Mouse (Mus musculus) lung, embryonic 15.5 days (tissue): ENCODE data around the gene Ppbp. TPM values are rescaled to one million over a fixed set of nuclear protein-coding genes. Genes with fewer than 3 reads are reported as not detected.

Source experiments
- ATAC-seq: fragments of 200-750 bp; cut with Nextera tagmentation; 2 replicates; pipeline ENCODE4 v1.8.0; 2017; ENCODE audit warnings: moderate number of reproducible peaks, borderline replicate concordance; ENCODE audit not compliant: low FRiP score, low TSS enrichment; ENCODE audit errors: extremely low read depth
- H3K27ac ChIP-seq: fragments of 300-500 bp; sonication (generic); 2 replicates; pipeline ENCODE4 v1.5.1; 2015; ENCODE audit warnings: moderate library complexity, mild to moderate bottlenecking, inconsistent platforms
- H3K27me3 ChIP-seq: fragments of 300-500 bp; sonication (generic); 2 replicates; pipeline ENCODE4 v1.6.1; 2015; ENCODE audit warnings: inconsistent platforms
- H3K36me3 ChIP-seq: fragments of 300-500 bp; sonication (generic); 2 replicates; pipeline ENCODE4 v1.6.1; 2015; ENCODE audit warnings: inconsistent platforms
- H3K4me1 ChIP-seq: fragments of 300-500 bp; sonication (generic); 2 replicates; pipeline ENCODE4 v1.6.1; 2015; ENCODE audit warnings: inconsistent platforms
- H3K4me2 ChIP-seq: fragments of 300-500 bp; sonication (generic); 2 replicates; pipeline ENCODE4 v1.6.1; 2015; ENCODE audit warnings: inconsistent platforms, mild to moderate bottlenecking, moderate library complexity
- H3K4me3 ChIP-seq: fragments of 300-500 bp; sonication (generic); 2 replicates; pipeline ENCODE4 v1.5.1; 2015; ENCODE audit warnings: mild to moderate bottlenecking, inconsistent platforms
- H3K9ac ChIP-seq: fragments of 300-500 bp; sonication (generic); 2 replicates; pipeline ENCODE4 v1.6.1; 2015; ENCODE audit warnings: inconsistent platforms
- H3K9me3 ChIP-seq: fragments of 300-500 bp; sonication (generic); 2 replicates; pipeline ENCODE4 v1.6.1; 2016; ENCODE audit warnings: inconsistent platforms
- WGBS: fragments of 180-500 bp; shearing (Covaris S2); methylation state at CpG from one replicate; pipeline ENCODE4 v1.1.7; 2015; 5-methylcytosine and 5-hydroxymethylcytosine counted together
- polyA plus RNA-seq: library from polyadenylated mRNA; unstranded; fragments of >200 nt; fragmentation: Nextera tagmentation; extraction: Ambion mirVana; gene quantifications from 2 replicates; pipeline ENCODE4 v1.2.1, GENCODE M21; 2015

Ppbp gene
- polyA plus RNA-seq, 1 experiment from 2014 or later: 5.0 TPM

GRCm38 (mm10) chr5:90763912-90764665, 4.2 kb upstream of the Ppbp start:
- Histone ChIP-seq H3K4me1 (peaks cover 21% of the 10 kb centered on the region), H3K27ac (no peak overlapping the region), H3K9me3 (no peaks in the 10 kb centered on the region), H3K36me3 (no peaks in the 10 kb centered on the region), H3K9ac (no peak overlapping the region), H3K4me3 (no peak overlapping the region), H3K4me2 (no peak overlapping the region), H3K27me3 (peaks cover 8% of the 10 kb centered on the region)
- no peak for ATAC-seq
- WGBS: 58% methylated on average over 12 of the region's 12 CpGs

- 35% methylated on average over 8 of the region's 8 CpGs for WGBS
- Histone ChIP-seq H3K4me1 (peaks cover 14% of the 10 kb centered on the region), H3K27ac (no peak overlapping the region), H3K9me3 (no peaks in the 10 kb centered on the region), H3K27me3 (no peaks in the 10 kb centered on the region), H3K4me3 (no peak overlapping the region), H3K36me3 (no peaks in the 10 kb centered on the region), H3K9ac (no peak overlapping the region), H3K4me2 (0 out of 2 replicates have a peak overlapping the region, but pooled peaks have one; percentile 2)
- ATAC-seq: peak; percentile 76; the same call in 1 of the 2 replicates
Observed at GRCm38 (mm10) chr5:90765821-90766606, 2.3 kb upstream of the Ppbp start.

GRCm38 (mm10) chr5:90771369-90771768, 3.1 kb downstream of the Ppbp start:
- H3K27me3 ChIP-seq: no peaks in the 10 kb centered on the region
- no peaks in the 10 kb centered on the region for H3K36me3 ChIP-seq
- no peak overlapping the region for H3K4me3 ChIP-seq
- H3K4me2 ChIP-seq: no peak overlapping the region
- H3K9me3 ChIP-seq: no peaks in the 10 kb centered on the region
- no peak overlapping the region for H3K9ac ChIP-seq
- peaks cover 14% of the 10 kb centered on the region for H3K4me1 ChIP-seq
- WGBS: 75% methylated on average over 3 of the region's 3 CpGs
- no peak overlapping the region for H3K27ac ChIP-seq
- ATAC-seq: no peak

- Histone ChIP-seq H3K4me3 (no peak within 1 kb of the TSS), H3K9ac (no peak within 1 kb of the TSS), H3K36me3 (no peaks in the 10 kb centered on the region), H3K9me3 (no peaks in the 10 kb centered on the region), H3K27ac (no peak within 1 kb of the TSS), H3K4me1 (peaks cover 14% of the 10 kb centered on the region), H3K27me3 (no peaks in the 10 kb centered on the region), H3K4me2 (no peak within 1 kb of the TSS)
- 55% methylated on average over 16 of the region's 16 CpGs for WGBS
- peak; percentile 78; the same call in 1 of the 2 replicates for ATAC-seq
Observed at GRCm38 (mm10) chr5:90771880-90772653, 3.7 kb downstream of the Ppbp start, which contains the start of gene Pf4. Pf4 (plus strand) TSS chr5:90772435.

GRCm38 (mm10) chr5:90775562-90775961, 7.2 kb downstream of the Ppbp start:
- Histone ChIP-seq H3K27ac (no peak overlapping the region), H3K4me2 (no peak overlapping the region), H3K9me3 (no peaks in the 10 kb centered on the region), H3K36me3 (no peaks in the 10 kb centered on the region), H3K9ac (no peak overlapping the region), H3K4me3 (no peak overlapping the region), H3K27me3 (no peaks in the 10 kb centered on the region), H3K4me1 (peaks cover 14% of the 10 kb centered on the region)
- ATAC-seq: no peak
- 81% methylated on average over 5 of the region's 5 CpGs for WGBS

- no peaks in the 10 kb centered on the region for H3K27me3 ChIP-seq
- ATAC-seq: no peak
- peaks cover 5% of the 10 kb centered on the region for H3K4me1 ChIP-seq
- H3K4me3 ChIP-seq: no peak overlapping the region
- H3K9me3 ChIP-seq: no peaks in the 10 kb centered on the region
- no peak overlapping the region for H3K9ac ChIP-seq
- no peak overlapping the region for H3K4me2 ChIP-seq
- no peaks in the 10 kb centered on the region for H3K36me3 ChIP-seq
- H3K27ac ChIP-seq: no peak overlapping the region
- WGBS: 80% methylated on average over 10 of the region's 10 CpGs
Observed at GRCm38 (mm10) chr5:90777621-90778020, 9.3 kb downstream of the Ppbp start.

GRCm38 (mm10) chr5:90778856-90779255, 10.5 kb downstream of the Ppbp start:
- Histone ChIP-seq H3K27me3 (no peaks in the 10 kb centered on the region), H3K4me1 (no peaks in the 10 kb centered on the region), H3K27ac (no peak overlapping the region), H3K4me2 (no peak overlapping the region), H3K9me3 (no peaks in the 10 kb centered on the region), H3K9ac (no peak overlapping the region), H3K4me3 (no peak overlapping the region), H3K36me3 (no peaks in the 10 kb centered on the region)
- 62% methylated on average over 6 of the region's 6 CpGs for WGBS
- ATAC-seq: no peak

- H3K27me3 ChIP-seq: peaks cover 11% of the 10 kb centered on the region; the same call in 1 of the 2 replicates
- no peak overlapping the region for H3K4me3 ChIP-seq
- no peak overlapping the region for H3K9ac ChIP-seq
- H3K4me1 ChIP-seq: 0 out of 2 replicates have a peak, but pooled peaks cover 8% of the 10 kb centered on the region
- H3K27ac ChIP-seq: no peak overlapping the region
- no peaks in the 10 kb centered on the region for H3K9me3 ChIP-seq
- H3K4me2 ChIP-seq: no peak overlapping the region
- 76% methylated on average over 3 of the region's 3 CpGs for WGBS
- no peaks in the 10 kb centered on the region for H3K36me3 ChIP-seq
- ATAC-seq: no peak
Observed at GRCm38 (mm10) chr5:90783697-90784096, 15.4 kb downstream of the Ppbp start.

- H3K27me3 ChIP-seq: peaks cover 11% of the 10 kb centered on the region; the same call in 1 of the 2 replicates
- H3K4me2 ChIP-seq: peak within 1 kb of the TSS; percentile 71
- H3K4me3 ChIP-seq: peak within 1 kb of the TSS; percentile 26
- ATAC-seq: peak; percentile 70; the same call in 1 of the 2 replicates
- no peak within 1 kb of the TSS for H3K27ac ChIP-seq
- WGBS: 13% methylated on average over 26 of the region's 26 CpGs
- no peaks in the 10 kb centered on the region for H3K9me3 ChIP-seq
- no peaks in the 10 kb centered on the region for H3K36me3 ChIP-seq
- peaks cover 18% of the 10 kb centered on the region for H3K4me1 ChIP-seq
- H3K9ac ChIP-seq: peak within 1 kb of the TSS; percentile 30; the same call in 1 of the 2 replicates
Observed at GRCm38 (mm10) chr5:90785659-90786588, 17.6 kb downstream of the Ppbp start, which contains the start of gene Cxcl3. Cxcl3 (plus strand) TSS chr5:90786103.

GRCm38 (mm10) chr5:90788114-90788513, 19.8 kb downstream of the Ppbp start:
- Histone ChIP-seq H3K4me1 (peaks cover 18% of the 10 kb centered on the region), H3K27me3 (peaks cover 11% of the 10 kb centered on the region; the same call in 1 of the 2 replicates), H3K36me3 (no peaks in the 10 kb centered on the region), H3K9me3 (no peaks in the 10 kb centered on the region), H3K4me3 (no peak overlapping the region), H3K4me2 (no peak overlapping the region), H3K9ac (no peak overlapping the region), H3K27ac (no peak overlapping the region)
- no peak for ATAC-seq
- WGBS: 75% methylated on average over 4 of the region's 4 CpGs
